Mouse (Mus musculus) frontal cortex, postnatal 10 days (tissue): Measurements from ENCODE around the gene Ccr8.

Experiments
- DNase-seq, 2 experiments: peaks; one replicate each; pipeline ENCODE4 v3.0.0; 2022; ENCODE audit warnings: low spot score in 2 of 2, mixed read lengths in 1 of 2

Gene Ccr8

GRCm38 (mm10) chr9:120091696-120092238 lies at the start of gene Ccr8:
Gene Ccr8, plus strand, starts transcription at chr9:120092114.
- DNase-seq: no peak

- no peak for DNase-seq
Measured at GRCm38 (mm10) chr9:120043115-120043514, 48.8 kb upstream of the Ccr8 start.

GRCm38 (mm10) chr9:120048495-120048894 lies 43.4 kb upstream of the Ccr8 start:
- no peak for DNase-seq

- DNase-seq: no peak
Measured at GRCm38 (mm10) chr9:120049407-120049806, 42.5 kb upstream of the Ccr8 start.

GRCm38 (mm10) chr9:120054545-120055277 lies 37.2 kb upstream of the Ccr8 start:
- peak; percentile 18 to 53 for DNase-seq

GRCm38 (mm10) chr9:120056201-120056600 lies 35.7 kb upstream of the Ccr8 start:
- no peak for DNase-seq

- DNase-seq: no peak
Measured at GRCm38 (mm10) chr9:120058730-120059129, 33.2 kb upstream of the Ccr8 start.

- DNase-seq: no peak
Measured at GRCm38 (mm10) chr9:120064317-120064716, 27.6 kb upstream of the Ccr8 start.

GRCm38 (mm10) chr9:120067609-120068008 lies 24.3 kb upstream of the Ccr8 start:
- no peak for DNase-seq

- DNase-seq: peak; percentile 16 to 27
Measured at GRCm38 (mm10) chr9:120068047-120068446, 23.9 kb upstream of the Ccr8 start.

GRCm38 (mm10) chr9:120069779-120070178 lies 22.1 kb upstream of the Ccr8 start, which contains the start of gene Cx3cr1:
Gene Cx3cr1, minus strand, starts transcription at chr9:120069879.
- no peak for DNase-seq

- DNase-seq: no peak
Measured at GRCm38 (mm10) chr9:120071251-120071650, 20.7 kb upstream of the Ccr8 start.

GRCm38 (mm10) chr9:120073169-120073568 lies 18.7 kb upstream of the Ccr8 start:
- DNase-seq: peak; percentile 44 to 67

- DNase-seq: no peak
Measured at GRCm38 (mm10) chr9:120074516-120074915, 17.4 kb upstream of the Ccr8 start.

GRCm38 (mm10) chr9:120078241-120078640 lies 13.7 kb upstream of the Ccr8 start:
- DNase-seq: no peak

GRCm38 (mm10) chr9:120079901-120080300 lies 12.0 kb upstream of the Ccr8 start:
- no peak for DNase-seq

GRCm38 (mm10) chr9:120080546-120081108 lies 11.3 kb upstream of the Ccr8 start:
- DNase-seq: peak in 1 of 2 experiments; percentile 14

GRCm38 (mm10) chr9:120081247-120081646 lies 10.7 kb upstream of the Ccr8 start:
- no peak for DNase-seq

GRCm38 (mm10) chr9:120081967-120082366 lies 9.9 kb upstream of the Ccr8 start:
- no peak for DNase-seq

GRCm38 (mm10) chr9:120082691-120083090 lies 9.2 kb upstream of the Ccr8 start:
- DNase-seq: no peak

GRCm38 (mm10) chr9:120083158-120083894 lies 8.6 kb upstream of the Ccr8 start:
- DNase-seq: no peak

GRCm38 (mm10) chr9:120084406-120084805 lies 7.5 kb upstream of the Ccr8 start:
- DNase-seq: no peak
